Mouse (Mus musculus) liver, embryonic 14.5 days (tissue): Measurements from ENCODE around the gene Trim61.

Experiments
- CTCF ChIP-seq: IDR thresholded peaks from 2 replicates; pipeline ENCODE4 v1.5.1; 2016; ENCODE audit warnings: antibody characterized with exemption, low read depth, control low read depth
- EP300 ChIP-seq: IDR thresholded peaks from 2 replicates; pipeline ENCODE4 v1.6.1; 2016; ENCODE audit warnings: antibody characterized with exemption, low read depth

DNA sequence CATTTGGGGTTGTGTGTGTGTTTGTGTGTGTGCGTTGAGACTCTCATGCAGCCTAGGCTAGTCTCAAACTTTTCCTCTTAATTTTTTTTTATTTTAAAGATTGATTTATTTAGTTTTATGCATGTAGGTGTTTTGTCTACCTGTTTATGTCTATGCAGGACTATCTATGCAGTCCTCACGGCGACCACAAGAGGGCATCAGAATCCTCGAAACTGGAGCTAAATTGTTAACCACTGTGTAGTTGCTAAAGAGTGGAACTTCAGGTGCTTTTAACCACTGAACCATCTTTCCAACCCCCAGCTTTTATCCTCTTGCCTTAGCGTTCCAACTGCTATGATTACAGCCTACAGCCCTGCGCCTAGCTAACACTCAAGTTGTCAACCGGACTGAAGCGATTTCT is 4.2 kb upstream of the Trim61 start:
- TF ChIP-seq CTCF (peak; percentile 56), EP300 (no peak)
